Mouse (Mus musculus) erythroblast, embryonic 14.5 days (primary cell): ENCODE data around the gene Hap1.

Experiments
- GATA1 ChIP-seq: IDR thresholded peaks from 2 replicates; pipeline ENCODE4 v1.6.1; 2012; ENCODE audit warnings: low read length, inconsistent platforms, mixed read lengths
- TAL1 ChIP-seq: IDR thresholded peaks from 3 replicates; pipeline ENCODE4 v1.6.1; 2012; ENCODE audit warnings: low read length, inconsistent platforms, mixed read lengths

GRCm38 (mm10) chr11:100388588-100388987, 32.7 kb upstream of the Hap1 start:
- no peak for TF ChIP-seq TAL1
- TF ChIP-seq GATA1, result no peak
